Comparison of ENCODE assay signal across 9 mouse cellular contexts in the genomic region with DNA sequence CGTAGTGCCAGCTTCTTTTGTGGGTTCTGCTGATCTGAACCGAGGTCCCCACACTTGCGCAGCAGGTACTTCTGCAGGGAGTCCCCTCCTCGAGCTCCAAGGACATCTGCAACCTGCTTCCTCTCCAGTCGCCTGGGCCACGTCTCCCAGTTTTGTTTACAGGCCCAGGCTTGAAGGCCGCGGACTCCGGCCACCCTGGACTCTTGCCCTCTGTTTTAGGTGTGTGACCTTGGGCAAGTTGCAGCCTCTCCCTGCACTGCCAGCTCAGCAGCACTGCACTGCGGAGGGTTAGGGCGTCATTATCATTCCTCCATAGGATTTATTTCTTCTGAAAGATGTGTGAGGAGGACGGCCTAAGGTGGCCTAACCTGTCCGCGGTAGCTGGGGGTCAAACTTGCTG. TPM values are rescaled to one million over a fixed set of nuclear protein-coding genes. Genes with fewer than 3 reads are reported as not detected.
DNase-seq lines count a peak whose midpoint lies in the region; TF ChIP-seq lines count a peak whose summit lies in the region.
"Had no signal": no experiment of that assay in that cellular context is flagged by ENCODE, and none has a peak within 500 bp of the region (broad histone marks: within the 10 kb centered on the region; RNA-seq: fewer than 3 reads in every experiment).

No protein-coding gene starts in this region.

- TF ChIP-seq CTCF in left cerebral cortex, adult 2 months (IDR thresholded peaks at IDR 0.05) = no peak

- no peaks in the 10 kb centered on the region for H3K27me3 ChIP-seq in heart, embryonic 10.5 days (ENCODE audit: insufficient read depth, poor library complexity, severe bottlenecking)

- H3K36me3 ChIP-seq in heart, embryonic 10.5 days = no peaks in the 10 kb centered on the region

- 85% methylated on average over 14 of the region's 14 CpGs for WGBS in heart, embryonic 10.5 days

- intact Hi-C loops in left cerebral cortex, adult 2 months (cut with DNase I) = loop anchor here (1.0 kb wide), 1 partner anchor 79 kb away; no protein-coding TSS in a partner anchor
- intact Hi-C loops in left cerebral cortex, postnatal 10 days (cut with DNase I) = loop anchor here (2.0 kb wide), 1 partner anchor 77 kb away; no protein-coding TSS in a partner anchor

- DNase-seq in heart, embryonic 10.5 days (ENCODE audit: low spot score) = no peak
- no peak for DNase-seq in heart, adult 18-20 months
- DNase-seq in urinary bladder, postnatal 36 days (ENCODE audit: low spot score in 2 of 2) = peak; percentile 33 to 47
- DNase-seq in urinary bladder, postnatal 4 days (ENCODE audit: low spot score in 2 of 2) = no peak
- DNase-seq in kidney, postnatal 36 days = peak; percentile 73 to 77
- DNase-seq in left cerebral cortex, adult 2 months (ENCODE audit: extremely low spot score in 1 of 2, low spot score in 2 of 2) = no peak
- no peak for DNase-seq in cerebellum, adult 9-10 months
- no peak for DNase-seq in left cerebral cortex, postnatal 10 days (ENCODE audit: extremely low spot score in 1 of 2, low spot score in 2 of 2)

- H3K27ac ChIP-seq in heart, embryonic 10.5 days = peak overlapping the region; percentile 86
- no peak overlapping the region for H3K27ac ChIP-seq in left cerebral cortex, adult 2 months
- H3K27ac ChIP-seq: heart, adult 2 months had no signal

- peaks cover 57% of the 10 kb centered on the region for H3K4me1 ChIP-seq in heart, embryonic 10.5 days

- no peaks in the 10 kb centered on the region for H3K9me3 ChIP-seq in heart, embryonic 10.5 days

- H3K4me3 ChIP-seq in heart, embryonic 10.5 days = no peak overlapping the region
- H3K4me3 ChIP-seq in left cerebral cortex, adult 2 months = no peak overlapping the region
- H3K4me3 ChIP-seq: heart, adult 2 months had no signal

RNA-seq across cellular contexts. Expression of a gene that starts 47.0 kb away (rescaled TPM):
- polyA plus RNA-seq in heart, embryonic 10.5 days (2016; fragmentation: Nextera tagmentation; extraction: Ambion mirVana) = 12.2 and 15.0 TPM in 2 replicates
- 1 to 10 TPM; 1.7 to 2.6 TPM for total RNA-seq in heart, adult 18-20 months (2021)
- total RNA-seq in left cerebral cortex, adult 2 months (2021) = 1 to 10 TPM; 5.5 to 6.8 TPM
- 1 to 10 TPM; 3.3 to 4.6 TPM for total RNA-seq in left cerebral cortex, postnatal 10 days (2021)

Comparison
In these comparisons a context has a peak if more than half of its experiments do, and no peak if none do; other contexts are left out.
1. DNase-seq: peak in urinary bladder, postnatal 36 days (2 of 2) and kidney, postnatal 36 days (2 of 2); none in heart, embryonic 10.5 days (single experiment), heart, adult 18-20 months (0 of 2), urinary bladder, postnatal 4 days (0 of 2), left cerebral cortex, adult 2 months (0 of 2), cerebellum, adult 9-10 months (single experiment) and left cerebral cortex, postnatal 10 days (0 of 2).